Mouse (Mus musculus): ENCODE results near the gene Gm45711.
"Not testable (repeated sequence)": the region's sequence is repeated elsewhere in the genome, so short reads cannot be mapped to it uniquely, and the experiment has no call there.

The Gm45711 gene

GRCm38 (mm10) chr8:104309441-104310155 lies at the start of gene Gm45711, which contains the start of gene Cmtm1:
Gene Gm45711 (minus strand): TSS chr8:104310081.
Gene Cmtm1 (minus strand): TSS chr8:104310145.
- not testable (repeated sequence) for DNase-seq (ENCODE audit: low read depth, low spot score)

- DNase-seq (ENCODE audit: low read depth, low spot score), result no peak
Observed at GRCm38 (mm10) chr8:104358637-104359036, 48.8 kb upstream of the Gm45711 start.

- no peak for DNase-seq (ENCODE audit: low read depth, low spot score)
Observed at GRCm38 (mm10) chr8:104354504-104354903, 44.6 kb upstream of the Gm45711 start.

- DNase-seq (ENCODE audit: low read depth, low spot score), result no peak
Observed at GRCm38 (mm10) chr8:104353186-104353585, 43.3 kb upstream of the Gm45711 start.

- DNase-seq (ENCODE audit: low read depth, low spot score), result no peak
Observed at GRCm38 (mm10) chr8:104350047-104350446, 40.2 kb upstream of the Gm45711 start.

- no peak for DNase-seq (ENCODE audit: low read depth, low spot score)
Observed at GRCm38 (mm10) chr8:104348971-104349370, 39.1 kb upstream of the Gm45711 start.

GRCm38 (mm10) chr8:104346706-104347105 lies 36.8 kb upstream of the Gm45711 start:
- DNase-seq (ENCODE audit: low read depth, low spot score), result no peak

- DNase-seq (ENCODE audit: low read depth, low spot score), result no peak
Observed at GRCm38 (mm10) chr8:104344622-104345021, 34.7 kb upstream of the Gm45711 start.

GRCm38 (mm10) chr8:104343957-104344356 lies 34.1 kb upstream of the Gm45711 start:
- DNase-seq (ENCODE audit: low read depth, low spot score), result peak; percentile 71

GRCm38 (mm10) chr8:104342426-104342825 lies 32.5 kb upstream of the Gm45711 start:
- no peak for DNase-seq (ENCODE audit: low read depth, low spot score)

- DNase-seq (ENCODE audit: low read depth, low spot score), result no peak
Observed at GRCm38 (mm10) chr8:104341678-104342077, 31.8 kb upstream of the Gm45711 start.

GRCm38 (mm10) chr8:104341106-104341561 lies 31.3 kb upstream of the Gm45711 start:
- DNase-seq (ENCODE audit: low read depth, low spot score), result no peak

GRCm38 (mm10) chr8:104340233-104341105 lies 30.6 kb upstream of the Gm45711 start:
- no peak for DNase-seq (ENCODE audit: low read depth, low spot score)

- no peak for DNase-seq (ENCODE audit: low read depth, low spot score)
Observed at GRCm38 (mm10) chr8:104339983-104340232, 30.0 kb upstream of the Gm45711 start.

- DNase-seq (ENCODE audit: low read depth, low spot score), result no peak
Observed at GRCm38 (mm10) chr8:104339229-104339982, 29.5 kb upstream of the Gm45711 start, which contains the start of gene Cmtm3. Gene Cmtm3 (plus strand): TSS chr8:104339410.

GRCm38 (mm10) chr8:104337890-104338289 lies 28.0 kb upstream of the Gm45711 start:
- DNase-seq (ENCODE audit: low read depth, low spot score), result no peak

- DNase-seq (ENCODE audit: low read depth, low spot score), result no peak
Observed at GRCm38 (mm10) chr8:104336806-104337205, 26.9 kb upstream of the Gm45711 start.

- DNase-seq (ENCODE audit: low read depth, low spot score), result no peak
Observed at GRCm38 (mm10) chr8:104334196-104334595, 24.3 kb upstream of the Gm45711 start.

GRCm38 (mm10) chr8:104333786-104334185 lies 23.9 kb upstream of the Gm45711 start:
- no peak for DNase-seq (ENCODE audit: low read depth, low spot score)

GRCm38 (mm10) chr8:104332665-104333631 lies 23.1 kb upstream of the Gm45711 start:
- no peak for DNase-seq (ENCODE audit: low read depth, low spot score)

GRCm38 (mm10) chr8:104321930-104322329 lies 12.0 kb upstream of the Gm45711 start, which contains the start of gene Cmtm2b:
Gene Cmtm2b (plus strand): TSS chr8:104322230.
- DNase-seq (ENCODE audit: low read depth, low spot score), result not testable (repeated sequence)
